Mouse (Mus musculus): ENCODE data around the gene 1600014C10Rik. TPM values are rescaled to one million over a fixed set of nuclear protein-coding genes. Genes with fewer than 3 reads are reported as not detected.

Gene 1600014C10Rik
- total RNA-seq (2021): 10 to 100 TPM; 18.6 to 19.2 TPM

- no peak for DNase-seq (ENCODE audit: extremely low spot score in 1 of 2, low spot score in 2 of 2)
- intact Hi-C loops (cut with DNase I): loop anchor here (2.0 to 5.0 kb wide), 2 partner anchors 18 to 89 kb away; partner anchors contain the start of gene Pop4
Measured at GRCm38 (mm10) chr7:38182962-38183687, at the start of gene 1600014C10Rik. 1600014C10Rik (plus strand) TSS chr7:38183217.

- intact Hi-C loops (cut with DNase I): no loop called here
Measured at GRCm38 (mm10) chr7:38134471-38134870, 48.5 kb upstream of the 1600014C10Rik start.

GRCm38 (mm10) chr7:38140324-38140723 is 42.7 kb upstream of the 1600014C10Rik start:
- DNase-seq (ENCODE audit: extremely low spot score in 1 of 2, low spot score in 2 of 2): peak; percentile 60 to 65
- intact Hi-C loops (cut with DNase I): loop anchor here (5.0 kb wide), 2 partner anchors 78 to 768 kb away; no protein-coding TSS in a partner anchor

More at GRCm38 (mm10) chr7:38134471-38134870, 48.5 kb upstream of the 1600014C10Rik start:
- no peak for DNase-seq (ENCODE audit: extremely low spot score in 1 of 2, low spot score in 2 of 2)

- peak; percentile 69 to 85 for DNase-seq (ENCODE audit: extremely low spot score in 1 of 2, low spot score in 2 of 2)
- intact Hi-C loops (cut with DNase I): loop anchor here (5.0 kb wide), 2 partner anchors 80 to 770 kb away; no protein-coding TSS in a partner anchor
Measured at GRCm38 (mm10) chr7:38141747-38142545, 41.1 kb upstream of the 1600014C10Rik start.

GRCm38 (mm10) chr7:38147477-38147876 is 35.5 kb upstream of the 1600014C10Rik start:
- no peak for DNase-seq (ENCODE audit: extremely low spot score in 1 of 2, low spot score in 2 of 2)
- intact Hi-C loops (cut with DNase I): no loop called here

GRCm38 (mm10) chr7:38151706-38152312 is 31.2 kb upstream of the 1600014C10Rik start:
- peak in 1 of 2 experiments; percentile 47 for DNase-seq (ENCODE audit: extremely low spot score in 1 of 2, low spot score in 2 of 2)
- intact Hi-C loops (cut with DNase I): loop anchor here (10.0 kb wide), 1 partner anchor 377 kb away; the partner anchor contains the start of gene Zfp536

GRCm38 (mm10) chr7:38152571-38152970 is 30.4 kb upstream of the 1600014C10Rik start:
- DNase-seq (ENCODE audit: extremely low spot score in 1 of 2, low spot score in 2 of 2): no peak
- intact Hi-C loops (cut with DNase I): loop anchor here (10.0 kb wide), 1 partner anchor 378 kb away; the partner anchor contains the start of gene Zfp536

GRCm38 (mm10) chr7:38155829-38156228 is 27.2 kb upstream of the 1600014C10Rik start:
- intact Hi-C loops (cut with DNase I): loop anchor here (10.0 kb wide), 1 partner anchor 381 kb away; the partner anchor contains the start of gene Zfp536
- no peak for DNase-seq (ENCODE audit: extremely low spot score in 1 of 2, low spot score in 2 of 2)

- DNase-seq (ENCODE audit: extremely low spot score in 1 of 2, low spot score in 2 of 2): no peak
- intact Hi-C loops (cut with DNase I): loop anchor here (10.0 kb wide), 1 partner anchor 384 kb away; the partner anchor contains the start of gene Zfp536
Measured at GRCm38 (mm10) chr7:38158764-38159458, 24.1 kb upstream of the 1600014C10Rik start.

- no peak for DNase-seq (ENCODE audit: extremely low spot score in 1 of 2, low spot score in 2 of 2)
- intact Hi-C loops (cut with DNase I): no loop called here
Measured at GRCm38 (mm10) chr7:38161438-38161837, 21.6 kb upstream of the 1600014C10Rik start.

GRCm38 (mm10) chr7:38163433-38164050 is 19.5 kb upstream of the 1600014C10Rik start:
- DNase-seq (ENCODE audit: extremely low spot score in 1 of 2, low spot score in 2 of 2): no peak
- intact Hi-C loops (cut with DNase I): no loop called here

GRCm38 (mm10) chr7:38166930-38167645 is 15.9 kb upstream of the 1600014C10Rik start:
- intact Hi-C loops (cut with DNase I): loop anchor here (5.0 kb wide), 2 partner anchors 105 to 795 kb away; no protein-coding TSS in a partner anchor

GRCm38 (mm10) chr7:38167724-38168141 is 15.3 kb upstream of the 1600014C10Rik start:
- intact Hi-C loops (cut with DNase I): loop anchor here (5.0 kb wide), 2 partner anchors 105 to 795 kb away; no protein-coding TSS in a partner anchor
- peak; percentile 50 to 72 for DNase-seq (ENCODE audit: extremely low spot score in 1 of 2, low spot score in 2 of 2)

More at GRCm38 (mm10) chr7:38166930-38167645, 15.9 kb upstream of the 1600014C10Rik start:
- no peak for DNase-seq (ENCODE audit: extremely low spot score in 1 of 2, low spot score in 2 of 2)

- intact Hi-C loops (cut with DNase I): no loop called here
- no peak for DNase-seq (ENCODE audit: extremely low spot score in 1 of 2, low spot score in 2 of 2)
Measured at GRCm38 (mm10) chr7:38173871-38174270, 9.1 kb upstream of the 1600014C10Rik start.

- intact Hi-C loops (cut with DNase I): no loop called here
- DNase-seq (ENCODE audit: extremely low spot score in 1 of 2, low spot score in 2 of 2): peak; percentile 27 to 60
Measured at GRCm38 (mm10) chr7:38174321-38175148, 8.5 kb upstream of the 1600014C10Rik start.

GRCm38 (mm10) chr7:38176056-38176455 is 7.0 kb upstream of the 1600014C10Rik start:
- no peak for DNase-seq (ENCODE audit: extremely low spot score in 1 of 2, low spot score in 2 of 2)
- intact Hi-C loops (cut with DNase I): no loop called here

Data from left cerebral cortex, postnatal 10 days (tissue).